Mouse (Mus musculus) heart, postnatal 4 days (tissue): ENCODE measurements around the gene C130050O18Rik. TPM values are rescaled to one million over a fixed set of nuclear protein-coding genes. Genes with fewer than 3 reads are reported as not detected.

Experiments used
- DNase-seq: peaks from one replicate; pipeline ENCODE4 v3.0.0; 2021
- total RNA-seq, 2 experiments: library from RNA; stranded (reverse); gene quantifications; 2 replicates each; pipeline ENCODE4 v1.2.3; 2021

The C130050O18Rik gene
- total RNA-seq = under 1 TPM; 0.47 to 0.74 TPM

DNA sequence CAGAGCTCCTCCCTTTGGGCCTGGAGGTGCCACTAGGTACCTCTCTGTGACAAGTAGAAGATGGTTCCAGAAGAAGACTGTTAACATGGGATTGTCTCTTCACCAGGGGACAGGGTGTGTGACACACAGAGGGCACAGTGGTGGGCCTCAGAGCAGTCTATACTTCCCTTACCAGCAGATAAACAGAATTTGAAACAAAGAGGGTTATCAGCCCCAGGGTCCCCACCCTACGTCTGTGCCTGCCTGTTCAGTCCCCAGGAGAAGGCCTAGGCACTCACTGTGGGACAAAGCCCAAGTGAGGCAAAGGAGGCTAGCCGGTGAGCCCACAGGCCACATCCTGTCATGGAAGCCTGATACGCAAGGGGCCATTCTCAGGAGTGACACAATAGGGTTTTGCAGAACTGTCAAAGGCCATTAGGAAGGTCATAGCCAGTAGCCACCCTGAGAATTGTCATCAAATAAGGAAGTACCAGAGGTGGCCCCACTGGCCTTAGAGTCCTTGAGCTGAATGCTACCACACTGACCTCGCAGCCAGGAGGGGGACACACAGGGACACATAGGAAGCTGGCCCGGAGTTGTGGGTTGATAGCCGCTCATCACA is at the start of gene C130050O18Rik:
Gene C130050O18Rik, plus strand, starts transcription at position 480 of the 601 bp plus-strand sequence.
- no peak for DNase-seq

DNA sequence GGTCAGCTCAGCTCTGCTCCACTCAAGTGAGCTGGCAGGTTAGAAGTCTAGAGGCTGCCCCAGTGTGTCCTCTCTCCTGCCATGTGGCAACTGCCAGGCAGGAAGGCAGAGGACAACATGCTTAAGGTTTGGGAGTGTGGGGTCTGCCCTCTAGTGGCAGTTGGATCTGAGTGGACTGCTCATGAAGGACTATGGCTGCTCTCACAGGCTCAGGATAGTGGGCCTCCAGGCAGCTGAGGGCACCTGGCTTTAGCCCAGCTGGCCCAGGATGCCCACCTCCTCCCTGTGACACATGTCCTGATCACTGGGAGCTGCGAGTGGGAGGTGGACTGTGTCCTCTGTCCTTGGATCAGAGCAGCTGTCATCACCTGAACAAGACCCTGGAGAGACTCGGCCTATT is 46.4 kb upstream of the C130050O18Rik start:
- DNase-seq = peak; percentile 72

DNA sequence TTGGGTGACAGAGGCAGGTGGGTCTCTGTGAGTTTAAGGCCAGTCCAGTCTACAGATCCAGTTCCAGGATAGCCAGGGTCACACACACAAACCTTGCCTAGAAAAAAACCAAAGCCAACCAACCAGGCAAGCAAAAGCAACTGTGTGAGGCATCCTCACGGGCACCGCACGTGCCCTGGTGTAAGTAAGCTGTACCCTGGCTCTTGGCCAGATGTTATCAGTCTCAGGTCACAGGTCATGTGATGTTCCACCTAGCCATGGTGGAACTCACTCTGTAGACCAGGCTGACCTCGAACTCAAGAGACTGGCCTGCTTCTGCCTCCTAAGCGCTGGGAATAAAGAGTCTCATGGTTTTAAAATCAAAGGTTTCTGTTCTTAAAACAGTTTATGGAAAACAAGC is 45.8 kb upstream of the C130050O18Rik start:
- no peak for DNase-seq

DNA sequence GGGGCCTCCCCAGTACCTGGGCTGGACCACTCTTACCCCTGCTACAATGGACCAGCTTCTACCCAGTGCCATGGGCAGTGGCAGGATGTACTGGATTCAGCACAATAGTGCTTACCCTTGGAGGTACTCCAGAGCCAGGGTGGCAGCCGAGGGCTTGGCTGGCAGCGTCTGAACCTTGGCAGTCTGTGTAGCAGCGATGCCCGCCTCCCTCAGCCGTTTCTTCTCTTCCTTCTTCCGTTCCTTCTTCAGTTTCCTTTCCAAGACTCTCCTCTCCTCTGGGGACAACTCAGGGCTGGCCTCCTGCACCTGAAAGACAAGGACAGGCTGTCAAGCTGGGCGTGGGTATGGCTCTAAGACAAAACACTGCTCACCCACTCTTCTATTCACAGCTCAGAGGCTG is 41.2 kb upstream of the C130050O18Rik start:
- DNase-seq = no peak

DNA sequence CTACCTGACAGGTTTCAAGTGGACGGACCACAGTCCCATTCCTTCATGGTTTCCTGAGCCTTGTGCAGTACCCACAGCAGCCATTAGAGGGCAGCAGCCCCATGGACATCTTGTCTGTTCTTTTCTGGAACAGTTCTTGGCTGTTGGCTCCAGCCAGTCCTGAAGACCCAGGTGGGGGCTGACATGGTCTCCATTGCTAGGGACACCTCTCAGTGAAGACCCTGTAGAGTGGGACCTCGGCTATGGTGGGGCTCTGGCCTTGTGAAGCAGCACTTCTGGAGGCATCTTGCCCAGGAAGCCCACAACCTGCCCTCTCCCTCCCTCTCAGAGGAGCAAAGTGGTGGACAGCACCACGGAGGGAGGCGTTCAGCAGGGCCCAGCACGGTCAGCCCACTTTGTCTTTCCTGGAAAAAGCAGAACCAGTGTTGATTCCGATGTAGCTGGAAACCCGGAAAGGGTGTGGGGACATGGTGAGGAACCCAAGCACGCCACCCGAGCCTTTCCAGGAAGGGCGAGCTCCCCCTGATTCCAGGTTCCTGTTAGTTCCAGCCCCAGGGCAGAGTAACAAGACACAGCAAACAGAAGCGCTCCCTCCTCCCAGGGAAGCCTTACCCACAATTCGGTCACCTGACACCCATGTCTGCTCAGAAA is 40.7 kb upstream of the C130050O18Rik start:
- DNase-seq = peak; percentile 94

DNA sequence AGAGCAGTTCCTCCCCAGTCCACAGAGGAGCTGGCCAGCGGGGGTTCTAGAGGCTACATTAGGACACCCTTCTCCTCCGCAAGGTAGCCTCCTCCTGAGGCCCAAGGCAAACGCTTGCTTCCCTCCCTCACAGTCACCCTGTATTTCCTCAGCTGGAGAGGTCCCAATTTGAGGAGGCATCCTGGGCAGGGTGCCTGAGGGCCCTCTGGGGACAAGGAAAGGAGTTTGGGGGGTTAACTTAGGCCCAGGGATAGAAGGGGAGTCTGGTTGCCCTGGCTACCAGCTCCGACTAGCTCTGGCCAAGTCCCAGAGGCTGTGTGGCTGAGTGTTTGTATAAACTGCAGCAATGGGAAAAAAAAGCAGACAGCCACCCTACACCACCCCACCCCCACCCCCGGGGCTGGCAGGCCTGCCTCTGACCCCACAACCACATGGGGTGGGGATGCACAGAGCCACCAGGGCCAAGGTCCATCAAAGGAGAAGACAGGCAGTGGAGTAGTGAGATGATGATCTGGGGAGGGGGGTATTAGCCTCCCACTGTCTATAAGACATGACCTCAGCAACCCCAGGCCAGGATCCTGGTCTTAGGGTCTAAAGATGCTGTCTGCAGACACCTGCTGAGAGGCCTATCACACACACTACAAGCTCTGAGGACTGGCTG is 40.0 kb upstream of the C130050O18Rik start:
- peak; percentile 44 for DNase-seq

DNA sequence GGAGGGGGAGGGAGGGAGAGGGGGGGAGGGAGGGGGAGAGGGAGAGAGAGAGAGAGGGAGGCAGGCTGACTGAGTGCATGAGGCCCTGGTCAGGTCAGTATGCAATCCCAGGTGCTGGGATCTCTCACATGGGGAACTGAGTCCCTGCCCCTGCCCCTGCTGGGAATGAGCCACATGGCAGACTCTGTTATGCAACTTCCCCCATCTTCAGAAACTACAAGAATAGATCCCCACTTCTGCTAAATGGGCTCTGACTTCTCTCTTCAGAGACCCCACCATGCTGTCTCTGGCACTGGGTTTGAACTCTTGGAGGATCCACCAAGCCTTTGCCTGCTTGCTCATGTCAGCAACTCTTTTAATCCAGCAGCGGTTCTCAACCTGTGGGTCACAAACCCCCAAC is 39.3 kb upstream of the C130050O18Rik start:
- DNase-seq = no peak

DNA sequence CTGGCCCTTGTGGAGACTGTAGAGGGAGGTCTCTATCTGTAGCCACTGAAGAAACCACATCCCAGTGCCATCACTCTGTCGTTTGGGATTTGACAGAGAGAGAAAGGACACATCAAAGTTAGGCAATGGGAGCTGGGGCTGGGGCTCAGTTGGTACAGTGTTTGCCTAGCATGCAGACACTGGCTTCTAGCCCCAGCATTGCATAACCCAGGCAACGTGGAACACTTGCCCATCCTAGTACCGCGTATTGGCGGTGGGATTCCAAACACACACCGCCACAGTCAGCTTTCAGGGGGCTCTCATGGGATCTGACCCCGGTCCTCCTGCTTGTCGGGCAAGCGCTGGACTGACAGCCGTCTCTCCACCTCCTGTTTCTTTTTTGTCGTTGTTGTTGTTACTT is 38.6 kb upstream of the C130050O18Rik start:
- DNase-seq = no peak

DNA sequence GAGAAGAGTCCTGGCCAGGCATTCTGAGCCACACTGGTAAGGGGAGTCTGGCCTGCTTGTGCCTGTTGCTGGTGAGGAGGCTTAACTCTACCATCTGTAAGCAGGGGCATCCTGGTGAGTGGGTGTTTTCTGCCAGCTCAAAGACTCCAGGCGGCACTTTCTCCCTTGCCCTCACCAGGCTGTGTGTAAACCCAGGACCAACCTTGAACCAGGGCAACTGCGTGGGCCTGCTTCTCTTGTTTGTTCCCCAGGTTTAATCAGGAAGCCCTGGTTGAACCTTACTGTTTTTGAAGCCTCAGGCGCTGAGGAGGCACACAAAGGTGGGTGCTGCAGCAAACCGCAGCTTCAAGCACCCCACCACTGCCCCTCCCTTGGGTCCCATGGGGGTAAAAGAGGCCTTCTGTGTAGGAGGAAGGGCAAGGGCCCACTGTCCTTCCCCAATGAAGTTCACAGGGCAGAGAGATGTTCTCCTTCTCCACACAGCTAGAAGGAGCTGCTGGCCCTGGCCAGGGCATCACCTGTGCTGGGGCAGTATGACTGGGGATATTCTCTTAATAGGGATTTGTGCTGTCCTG is 37.1 kb upstream of the C130050O18Rik start:
- no peak for DNase-seq

DNA sequence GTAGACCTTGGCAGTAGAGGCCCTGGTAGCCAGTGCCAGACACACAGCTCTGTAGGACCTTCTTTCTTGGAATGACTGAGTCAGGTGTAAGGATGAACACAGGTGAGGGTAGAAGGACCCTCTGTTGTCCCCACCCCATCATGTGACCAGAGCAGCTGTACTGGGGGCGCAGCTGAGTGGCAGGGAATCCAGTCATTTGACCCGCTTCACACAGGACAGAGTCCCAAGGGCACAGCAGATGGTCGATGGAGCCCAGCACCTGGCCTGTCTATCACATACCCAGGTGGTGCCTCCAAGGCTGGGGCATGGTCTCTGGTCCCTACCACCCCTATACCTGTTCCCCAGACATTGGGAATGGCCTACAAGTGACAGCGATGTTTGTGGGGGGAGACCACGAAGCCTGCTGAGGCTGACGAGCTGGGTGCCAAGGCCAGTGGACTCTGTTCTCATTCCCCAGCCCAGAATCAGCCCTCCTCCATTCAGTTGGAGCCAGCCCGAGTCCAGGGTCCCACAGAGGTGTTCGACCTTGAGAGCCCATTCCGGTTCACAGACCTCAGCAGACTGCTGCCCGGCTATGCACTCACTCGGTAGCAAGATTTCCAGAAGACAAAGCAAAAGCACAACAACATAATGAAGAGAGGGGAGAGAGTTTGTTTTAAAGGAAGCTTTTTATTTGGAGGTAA is 36.3 kb upstream of the C130050O18Rik start:
- no peak for DNase-seq

DNA sequence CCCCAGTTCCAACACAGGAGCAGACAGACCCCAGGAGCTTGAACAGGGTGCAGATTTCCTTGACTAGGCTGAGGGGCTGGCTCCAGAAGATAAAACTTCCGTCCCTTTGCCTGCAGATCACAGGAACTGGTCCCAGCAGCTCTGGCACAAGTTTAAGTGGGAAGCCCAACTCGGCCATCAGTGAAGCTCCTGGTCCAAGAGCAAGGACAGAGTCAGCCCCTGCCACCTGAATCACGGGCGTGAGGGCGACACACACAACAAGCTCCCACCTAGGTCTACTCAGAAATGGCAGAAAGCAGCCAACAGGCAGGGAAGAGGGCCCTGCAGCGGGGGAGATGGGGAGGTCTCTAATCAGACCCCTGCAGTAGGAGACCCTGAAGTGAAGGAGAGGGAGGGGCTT is 34.7 kb upstream of the C130050O18Rik start:
- no peak for DNase-seq

DNA sequence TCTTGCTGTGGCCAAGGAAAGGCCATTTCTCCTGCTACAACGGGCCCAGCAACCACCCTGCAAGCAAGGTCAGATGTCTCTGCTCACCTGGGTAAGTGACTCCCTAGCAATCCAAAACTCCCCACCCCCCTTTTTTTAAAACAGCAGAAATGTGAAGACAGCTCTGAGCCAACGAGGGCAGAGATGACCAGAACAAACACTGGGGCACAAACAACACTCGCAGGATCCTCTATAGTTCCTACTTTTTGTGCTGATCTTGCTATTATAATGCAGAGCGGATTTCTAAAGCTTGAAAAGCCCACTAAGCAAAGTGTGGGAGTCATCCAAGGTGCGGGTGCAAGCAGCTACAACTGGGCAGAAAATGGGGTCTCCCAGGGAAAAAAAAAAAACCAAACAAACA is 34.0 kb upstream of the C130050O18Rik start:
- DNase-seq = no peak

DNA sequence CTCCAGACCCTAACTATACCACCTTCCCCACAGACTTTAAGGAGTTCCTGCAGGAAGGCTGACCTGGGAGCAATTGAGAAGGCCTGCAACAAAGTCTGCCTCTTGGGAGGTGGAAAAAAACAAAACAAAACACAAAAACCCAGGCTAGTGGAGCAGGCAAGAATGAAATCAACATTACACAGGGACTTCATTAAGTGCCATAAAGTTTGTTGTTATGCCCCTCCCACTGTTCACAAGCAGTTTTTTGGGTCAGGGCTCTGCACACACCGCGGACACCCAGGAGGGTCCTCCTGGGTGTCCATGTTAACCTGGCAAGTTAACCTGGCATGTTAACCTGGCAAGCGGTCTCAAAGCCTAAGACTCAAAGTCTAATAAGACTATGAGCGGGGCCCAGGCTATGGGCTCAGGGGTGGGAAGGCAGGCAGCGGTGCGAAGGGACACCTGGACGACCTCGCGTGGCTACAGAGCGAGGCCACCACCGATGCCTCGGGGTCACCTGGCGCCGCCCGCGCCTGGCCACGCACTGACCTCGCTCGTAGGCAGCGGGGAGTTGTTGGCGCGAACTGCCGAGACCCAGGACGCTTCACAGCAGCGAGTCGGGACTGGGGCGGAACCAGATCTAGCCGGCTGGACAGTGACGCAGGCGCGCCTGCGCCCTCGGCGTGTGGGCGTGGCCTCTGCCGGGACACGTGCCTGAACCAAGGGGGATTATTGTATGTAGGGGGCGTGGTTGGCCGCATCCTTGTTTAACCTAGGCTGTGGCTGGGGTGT is 33.3 kb upstream of the C130050O18Rik start:
- peak; percentile 96 for DNase-seq

DNA sequence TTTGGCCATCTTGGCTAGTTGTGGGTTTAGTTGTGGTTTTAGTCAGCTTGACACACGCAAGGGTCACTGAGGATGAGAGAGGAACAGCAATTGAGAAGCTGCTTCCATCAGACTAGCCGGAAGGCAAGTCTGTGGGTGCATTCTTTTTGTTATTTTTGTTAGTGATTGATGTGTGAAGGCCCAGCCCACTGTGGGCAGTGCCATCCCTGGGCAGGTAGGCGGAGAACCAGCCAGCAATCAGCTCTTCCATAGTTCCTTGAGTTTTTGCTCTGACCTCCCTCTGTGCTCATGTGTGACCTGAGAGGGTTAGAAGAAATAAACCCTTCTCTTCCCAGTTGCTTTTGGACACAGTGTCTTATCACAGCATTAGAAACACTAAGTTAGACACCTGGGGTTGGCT is 32.0 kb upstream of the C130050O18Rik start:
- no peak for DNase-seq

DNA sequence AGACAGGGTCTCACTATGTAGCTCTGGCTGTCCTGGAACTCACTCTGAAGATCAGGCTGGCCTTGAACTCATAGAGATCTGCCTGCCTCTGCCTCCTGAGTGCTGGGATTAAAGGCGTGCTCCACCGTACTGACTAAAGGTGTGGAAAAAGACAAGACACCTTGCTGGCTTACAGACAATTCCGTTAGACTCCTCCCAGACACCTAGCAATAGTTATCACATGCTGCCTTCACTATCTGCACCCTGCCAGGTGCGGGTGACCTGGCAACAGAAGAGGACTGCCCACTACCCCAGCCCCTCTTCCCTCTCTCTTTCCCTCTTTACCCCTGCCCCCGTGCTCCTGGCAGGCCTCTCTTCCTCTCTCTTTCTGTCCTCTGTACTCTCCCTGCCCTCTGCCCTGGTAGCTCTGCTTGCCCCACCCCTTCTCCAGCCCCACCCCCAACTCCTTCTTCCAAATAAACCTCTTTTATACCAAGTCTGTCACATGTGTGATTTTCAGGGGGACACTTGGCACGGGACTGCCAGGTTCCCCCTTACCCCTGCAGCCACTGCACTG is 31.1 kb upstream of the C130050O18Rik start:
- no peak for DNase-seq

DNA sequence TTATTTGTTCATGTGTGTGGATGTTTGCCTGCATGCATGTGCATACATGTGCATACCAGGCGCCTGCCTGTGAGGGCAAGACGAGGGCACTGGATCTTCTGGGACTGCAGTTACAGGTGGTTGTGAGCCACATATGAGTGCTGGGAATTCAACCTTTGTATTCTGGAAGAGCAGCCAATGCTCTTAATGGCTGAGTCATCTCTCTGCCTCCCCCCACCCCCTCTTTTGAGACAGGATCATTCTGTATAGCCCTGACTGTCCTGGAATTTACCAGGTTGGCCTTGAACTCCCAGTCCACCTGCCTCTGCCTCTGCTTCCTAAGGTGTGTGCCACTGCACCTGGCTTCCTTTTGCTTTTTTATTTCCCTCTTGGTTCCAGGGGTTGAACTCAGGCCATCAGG is 30.2 kb upstream of the C130050O18Rik start:
- no peak for DNase-seq

DNA sequence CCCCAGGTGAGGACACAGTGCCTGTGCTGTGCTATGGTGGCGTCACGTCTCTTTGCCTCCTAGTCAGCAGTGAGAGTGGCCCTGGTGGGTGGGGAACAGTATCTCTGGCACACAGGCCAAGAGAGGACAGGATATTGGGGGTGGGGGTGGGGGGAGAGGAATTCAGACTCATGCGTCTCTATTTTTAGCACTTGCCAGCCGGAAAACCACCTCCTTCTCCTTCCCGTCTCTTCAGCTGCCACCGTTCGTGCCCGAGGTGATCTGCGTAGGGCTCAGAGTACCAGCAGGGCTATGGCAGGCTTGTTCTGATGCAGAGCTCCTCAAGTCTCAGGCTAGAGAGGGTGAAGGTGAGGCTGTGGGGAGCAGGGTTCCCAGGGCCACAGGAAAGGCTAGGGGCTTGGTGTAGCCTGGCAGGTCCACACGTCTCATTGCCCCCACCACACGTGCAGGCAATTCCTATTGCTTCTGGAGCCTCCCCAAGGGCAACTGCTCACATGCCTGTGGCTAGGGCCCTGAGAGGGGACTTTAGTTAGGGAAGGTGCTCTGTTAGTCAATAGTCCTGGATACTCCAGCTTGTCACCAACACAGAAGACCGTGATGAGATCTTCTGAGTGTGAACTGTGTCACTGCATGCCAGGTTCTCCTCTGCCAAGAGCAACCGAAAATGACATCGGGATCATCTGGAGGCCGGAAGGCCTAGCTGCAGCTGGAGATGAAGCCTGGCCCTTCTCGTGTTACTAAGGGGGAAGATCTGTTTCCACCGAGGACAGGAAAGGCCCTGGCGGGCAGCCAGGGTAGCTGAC is 27.4 kb upstream of the C130050O18Rik start, which contains the start of gene Gpr146:
Gene Gpr146, plus strand, starts transcription at position 230 of the 803 bp plus-strand sequence.
- peak; percentile 82 for DNase-seq

DNA sequence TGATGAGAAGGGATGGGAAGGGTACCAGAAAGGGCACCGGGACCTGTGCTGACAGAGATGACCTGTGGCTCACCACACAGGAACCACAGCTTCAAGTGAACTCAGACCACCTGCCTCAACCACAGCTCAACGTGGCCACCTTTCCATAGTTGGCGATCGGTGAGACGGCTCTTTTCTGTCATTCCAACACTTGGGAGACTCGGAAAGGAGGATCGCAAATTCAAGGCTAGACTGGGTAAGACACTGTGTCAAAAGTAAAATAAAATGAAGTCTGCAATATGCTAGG is 26.9 kb upstream of the C130050O18Rik start:
- no peak for DNase-seq

DNA sequence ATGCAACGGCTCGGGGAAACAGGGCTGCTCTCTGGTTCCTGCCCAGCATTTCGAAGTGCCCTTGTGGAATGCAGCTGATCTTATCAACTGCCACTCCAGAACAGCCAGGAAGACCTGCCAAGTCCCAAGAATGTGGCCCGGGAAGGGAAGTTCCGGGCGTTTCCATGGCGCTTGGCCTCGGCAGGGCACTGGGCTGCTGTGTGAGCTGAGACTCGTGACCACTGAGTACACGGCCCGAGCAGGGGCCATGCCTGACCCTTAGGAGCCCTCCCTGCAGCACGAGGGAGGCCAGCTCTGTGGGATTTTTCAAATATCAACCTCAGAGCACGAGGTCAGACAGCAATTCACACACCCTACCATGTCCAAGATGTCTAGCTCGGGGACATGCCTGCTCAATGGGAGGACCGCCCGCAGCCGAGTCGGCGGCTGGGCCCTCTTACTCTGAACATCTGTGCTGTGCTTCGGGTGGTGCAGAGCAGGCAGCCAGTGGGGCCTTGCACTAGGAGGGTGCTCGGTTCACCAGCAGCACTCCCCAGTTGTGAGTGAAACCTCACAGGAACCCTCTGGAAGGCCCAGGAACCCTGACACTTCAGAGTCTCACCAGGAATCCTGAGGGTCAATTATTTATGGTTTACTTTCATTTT is 26.0 kb upstream of the C130050O18Rik start:
- DNase-seq = peak; percentile 86

DNA sequence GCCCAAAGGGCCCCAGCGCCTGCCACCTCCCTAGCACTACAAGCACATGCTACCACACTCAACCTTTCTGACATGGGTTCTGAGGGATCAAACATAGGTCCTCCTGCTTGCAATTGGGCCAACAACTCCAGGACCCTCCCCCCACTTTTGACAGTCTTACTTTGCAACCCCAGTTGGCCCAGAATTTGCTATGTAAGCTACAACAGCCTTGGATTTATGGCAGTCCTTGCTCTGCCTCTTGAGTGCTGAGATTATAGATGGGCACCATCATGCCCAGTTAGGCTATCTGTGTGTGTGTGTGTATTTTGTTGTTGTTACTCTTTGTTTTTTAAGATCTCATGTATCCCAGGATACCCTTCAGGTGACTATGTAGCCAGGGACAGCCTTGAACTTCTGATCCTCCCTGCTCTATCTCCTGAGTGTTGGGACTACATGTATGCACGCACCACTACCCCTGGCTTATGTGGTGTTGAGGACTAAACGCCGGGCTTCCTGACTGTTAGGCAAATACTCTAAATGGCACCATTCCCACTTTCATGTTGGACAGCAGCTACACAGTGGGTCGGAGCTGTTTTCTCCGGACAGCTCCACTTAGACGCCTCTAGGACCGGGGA is 25.2 kb upstream of the C130050O18Rik start:
- DNase-seq = no peak
